Comparison of ENCODE assay signal across 11 mouse cellular contexts in the genomic region with DNA sequence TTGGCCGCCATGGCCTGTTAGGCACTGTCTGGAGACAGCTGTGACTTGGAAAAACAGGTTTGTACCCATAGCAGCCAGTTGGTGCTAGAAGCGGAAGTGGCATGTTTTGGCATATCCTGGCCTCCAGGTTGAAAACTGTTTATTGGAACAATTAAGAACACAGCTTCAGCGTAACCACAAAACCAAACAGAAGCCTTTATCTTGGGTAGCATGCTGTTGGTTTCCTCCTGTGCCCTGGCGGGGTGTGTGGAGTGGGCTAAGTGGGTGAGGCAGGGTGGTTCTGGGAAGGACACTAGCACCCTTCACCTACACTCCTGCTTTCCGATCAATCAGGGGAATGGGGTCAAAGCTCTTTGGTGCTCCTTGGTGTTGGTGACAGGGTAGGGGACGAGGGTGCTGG.
DNase-seq lines count a peak whose midpoint lies in the region; ATAC-seq and TF ChIP-seq lines count a peak whose summit lies in the region.
"Had no signal": no experiment of that assay in that cellular context is flagged by ENCODE, and none has a peak within 500 bp of the region (broad histone marks: within the 10 kb centered on the region; RNA-seq: fewer than 3 reads in every experiment).

No protein-coding gene starts in this region.

- no peaks in the 10 kb centered on the region; the same call in 1 of the 2 replicates for H3K9me3 ChIP-seq in forebrain, embryonic 10.5 days
- no peaks in the 10 kb centered on the region for H3K9me3 ChIP-seq in forebrain, embryonic 13.5 days (replicated peaks)
- H3K9me3 ChIP-seq in midbrain, embryonic 10.5 days (replicated peaks): no peaks in the 10 kb centered on the region; the same call in 1 of the 2 replicates
- H3K9me3 ChIP-seq in midbrain, embryonic 11.5 days (ENCODE audit: control insufficient read depth, low read length): no peaks in the 10 kb centered on the region
- H3K9me3 ChIP-seq in stomach, embryonic 15.5 days: no peaks in the 10 kb centered on the region

- H3K36me3 ChIP-seq in forebrain, embryonic 10.5 days (replicated peaks): no peaks in the 10 kb centered on the region
- H3K36me3 ChIP-seq in forebrain, embryonic 13.5 days (ENCODE audit: poor library complexity, severe bottlenecking): no peaks in the 10 kb centered on the region
- no peaks in the 10 kb centered on the region for H3K36me3 ChIP-seq in midbrain, embryonic 10.5 days
- H3K36me3 ChIP-seq in midbrain, embryonic 11.5 days (ENCODE audit: control insufficient read depth, insufficient read depth, low read length): no peaks in the 10 kb centered on the region
- no peaks in the 10 kb centered on the region for H3K36me3 ChIP-seq in stomach, embryonic 15.5 days

- peaks cover 59% of the 10 kb centered on the region for H3K27me3 ChIP-seq in forebrain, embryonic 10.5 days (ENCODE audit: poor library complexity, severe bottlenecking)
- no peaks in the 10 kb centered on the region for H3K27me3 ChIP-seq in forebrain, embryonic 13.5 days
- peaks cover 20% of the 10 kb centered on the region for H3K27me3 ChIP-seq in midbrain, embryonic 10.5 days (ENCODE audit: low read depth, poor library complexity, severe bottlenecking)
- H3K27me3 ChIP-seq in midbrain, embryonic 11.5 days (ENCODE audit: control insufficient read depth, insufficient read depth, low read length): no peaks in the 10 kb centered on the region
- no peaks in the 10 kb centered on the region for H3K27me3 ChIP-seq in stomach, embryonic 15.5 days (replicated peaks)
- H3K27me3 ChIP-seq in cerebellum, adult 2 months (ENCODE audit: control insufficient read depth, insufficient read depth, low read length): no peaks in the 10 kb centered on the region

- no peak for TF ChIP-seq CTCF in cerebellum, adult 2 months (IDR thresholded peaks at IDR 0.05; ENCODE audit: borderline replicate concordance, insufficient read depth, low read depth, low read length)

- ATAC-seq in forebrain, embryonic 13.5 days: no peak
- ATAC-seq in midbrain, embryonic 11.5 days (ENCODE audit: low FRiP score): no peak
- ATAC-seq in stomach, embryonic 15.5 days (ENCODE audit: insufficient read depth, low FRiP score, low read depth): no peak

- TF ChIP-seq POLR2A in cerebellum, adult 2 months (IDR thresholded peaks at IDR 0.05; ENCODE audit: borderline replicate concordance, insufficient read depth, low read length): no peak

- DNase-seq in forebrain, embryonic 10.5 days (ENCODE audit: extremely low spot score, low spot score): no peak
- DNase-seq in midbrain, embryonic 10.5 days (ENCODE audit: low spot score): no peak
- no peak for DNase-seq in midbrain, embryonic 11.5 days (ENCODE audit: low spot score, missing footprints)
- peak; percentile 58 for DNase-seq in liver
- DNase-seq in natural killer cell, adult 2 months (ENCODE audit: low spot score in 2 of 2): no peak
- no peak for DNase-seq in cerebellum, adult 2 months
- DNase-seq: adrenal gland, postnatal 10 days; cerebellum, adult 11-12 months; lung, postnatal 14 days had no signal

- H3K4me3 ChIP-seq in forebrain, embryonic 10.5 days: no peak overlapping the region
- no peak overlapping the region for H3K4me3 ChIP-seq in forebrain, embryonic 13.5 days
- H3K4me3 ChIP-seq in midbrain, embryonic 10.5 days: no peak overlapping the region
- H3K4me3 ChIP-seq in midbrain, embryonic 11.5 days (ENCODE audit: low read depth, low read length): no peak overlapping the region
- no peak overlapping the region for H3K4me3 ChIP-seq in stomach, embryonic 15.5 days (replicated peaks)
- no peak overlapping the region for H3K4me3 ChIP-seq in cerebellum, adult 2 months (replicated peaks; ENCODE audit: insufficient read depth, low read depth, low read length)

- peak overlapping the region; percentile 44; the same call in 1 of the 2 replicates for H3K27ac ChIP-seq in forebrain, embryonic 10.5 days
- H3K27ac ChIP-seq in forebrain, embryonic 13.5 days: no peak overlapping the region
- H3K27ac ChIP-seq in midbrain, embryonic 10.5 days (replicated peaks): 0 out of 2 replicates have a peak overlapping the region, but pooled peaks have one; percentile 55
- no peak overlapping the region for H3K27ac ChIP-seq in midbrain, embryonic 11.5 days (ENCODE audit: low read depth, low read length)
- H3K27ac ChIP-seq in stomach, embryonic 15.5 days: peak overlapping the region; percentile 62
- no peak overlapping the region for H3K27ac ChIP-seq in cerebellum, adult 2 months (ENCODE audit: insufficient read depth, low read length)

- WGBS in forebrain, embryonic 10.5 days: 89% methylated on average over 6 of the region's 6 CpGs
- 94% methylated on average over 6 of the region's 6 CpGs for WGBS in forebrain, embryonic 13.5 days
- WGBS in midbrain, embryonic 10.5 days: 89% methylated on average over 6 of the region's 6 CpGs
- 91% methylated on average over 6 of the region's 6 CpGs for WGBS in midbrain, embryonic 11.5 days
- WGBS in stomach, embryonic 15.5 days: 72% methylated on average over 6 of the region's 6 CpGs
- 95% methylated on average over 6 of the region's 6 CpGs for WGBS in cerebellum, adult 2 months

- peaks cover 67% of the 10 kb centered on the region for H3K4me1 ChIP-seq in forebrain, embryonic 10.5 days
- H3K4me1 ChIP-seq in forebrain, embryonic 13.5 days: peaks cover 33% of the 10 kb centered on the region
- H3K4me1 ChIP-seq in midbrain, embryonic 10.5 days: peaks cover 62% of the 10 kb centered on the region
- H3K4me1 ChIP-seq in midbrain, embryonic 11.5 days (ENCODE audit: control insufficient read depth, insufficient read depth, low read length): 0 out of 2 replicates have a peak, but pooled peaks cover 5% of the 10 kb centered on the region
- H3K4me1 ChIP-seq in stomach, embryonic 15.5 days: peaks cover 62% of the 10 kb centered on the region
- peaks cover 14% of the 10 kb centered on the region for H3K4me1 ChIP-seq in cerebellum, adult 2 months (ENCODE audit: control insufficient read depth, insufficient read depth, low read length)

- H3K4me2 ChIP-seq in forebrain, embryonic 13.5 days: no peak overlapping the region
- no peak overlapping the region for H3K4me2 ChIP-seq in midbrain, embryonic 11.5 days
- no peak overlapping the region for H3K4me2 ChIP-seq in stomach, embryonic 15.5 days

- H3K9ac ChIP-seq in forebrain, embryonic 13.5 days: no peak overlapping the region
- no peak overlapping the region for H3K9ac ChIP-seq in midbrain, embryonic 11.5 days (ENCODE audit: low read length)
- no peak overlapping the region for H3K9ac ChIP-seq in stomach, embryonic 15.5 days

Comparison
In these comparisons a context has a peak if more than half of its experiments do, and no peak if none do; other contexts are left out.
1. H3K27ac ChIP-seq: peak in forebrain, embryonic 10.5 days (single experiment), midbrain, embryonic 10.5 days (single experiment) and stomach, embryonic 15.5 days (single experiment); none in forebrain, embryonic 13.5 days (single experiment), midbrain, embryonic 11.5 days (single experiment) and cerebellum, adult 2 months (single experiment).